Mouse (Mus musculus) MEL-GATA-1-ER (cell line): ENCODE measurements around the gene Imp3.
"Not testable (repeated sequence)": the region's sequence is repeated elsewhere in the genome, so short reads cannot be mapped to it uniquely, and the experiment has no call there.

Experiments used
- DNase-seq: peaks from one replicate; pipeline ENCODE4 v3.0.0-alpha.2; 2012; ENCODE audit warnings: low read depth; ENCODE audit errors: extremely low read depth

Gene Imp3

DNA sequence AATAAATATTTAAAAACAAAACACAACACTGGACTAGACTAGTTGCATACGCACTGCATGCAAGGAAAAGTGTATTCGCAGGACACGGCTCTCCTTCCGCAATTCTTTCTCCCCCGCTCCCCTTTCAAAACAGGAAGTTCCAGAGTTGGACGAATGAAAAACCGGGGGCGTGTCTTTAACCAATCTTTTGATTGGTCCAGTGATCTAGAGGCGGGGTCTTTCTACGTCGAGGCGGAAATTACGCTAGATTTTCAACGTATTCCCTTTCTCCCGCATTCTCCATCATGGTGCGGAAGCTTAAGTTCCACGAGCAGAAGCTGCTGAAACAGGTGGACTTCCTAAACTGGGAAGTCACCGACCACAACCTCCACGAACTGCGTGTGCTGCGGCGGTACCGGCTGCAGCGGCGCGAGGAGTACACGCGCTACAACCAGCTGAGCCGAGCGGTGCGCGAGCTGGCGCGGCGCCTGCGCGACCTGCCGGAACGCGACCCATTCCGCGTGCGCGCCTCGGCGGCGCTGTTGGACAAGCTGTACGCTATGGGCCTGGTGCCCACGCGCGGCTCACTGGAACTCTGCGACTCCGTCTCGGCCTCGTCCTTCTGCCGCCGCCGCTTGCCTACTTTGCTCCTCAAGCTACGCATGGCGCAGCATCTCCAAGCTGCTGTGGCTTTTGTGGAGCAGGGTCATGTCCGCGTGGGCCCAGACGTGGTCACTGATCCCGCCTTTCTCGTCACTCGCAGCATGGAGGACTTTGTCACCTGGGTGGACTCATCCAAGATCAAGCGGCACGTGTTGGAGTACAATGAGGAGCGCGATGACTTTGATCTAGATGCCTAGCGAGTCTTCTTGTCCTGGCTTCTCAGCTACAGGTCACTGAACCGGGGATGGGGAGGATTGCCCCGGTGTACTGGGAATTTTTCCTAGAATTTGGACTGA lies at the start of gene Imp3:
TSS of gene Imp3 (plus strand) at position 253 of the 938 bp plus-strand sequence.
- peak; percentile 96 for DNase-seq

DNA sequence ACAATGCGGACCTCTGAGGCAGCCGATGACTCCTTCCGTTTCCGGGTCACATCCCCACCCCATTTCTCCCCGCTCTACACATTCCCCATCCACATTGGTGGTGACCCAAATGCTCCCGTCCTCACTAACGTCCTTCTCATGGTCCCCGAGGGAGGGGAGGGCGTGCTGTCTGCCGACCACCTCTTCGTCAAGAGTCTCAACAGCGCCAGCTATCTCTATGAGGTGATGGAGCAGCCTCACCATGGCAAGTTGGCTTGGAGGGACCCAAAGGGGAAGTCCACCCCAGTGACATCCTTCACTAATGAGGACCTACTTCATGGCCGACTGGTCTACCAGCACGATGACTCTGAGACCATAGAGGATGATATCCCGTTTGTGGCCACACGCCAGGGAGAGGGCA lies 49.7 kb upstream of the Imp3 start:
- DNase-seq, result no peak

DNA sequence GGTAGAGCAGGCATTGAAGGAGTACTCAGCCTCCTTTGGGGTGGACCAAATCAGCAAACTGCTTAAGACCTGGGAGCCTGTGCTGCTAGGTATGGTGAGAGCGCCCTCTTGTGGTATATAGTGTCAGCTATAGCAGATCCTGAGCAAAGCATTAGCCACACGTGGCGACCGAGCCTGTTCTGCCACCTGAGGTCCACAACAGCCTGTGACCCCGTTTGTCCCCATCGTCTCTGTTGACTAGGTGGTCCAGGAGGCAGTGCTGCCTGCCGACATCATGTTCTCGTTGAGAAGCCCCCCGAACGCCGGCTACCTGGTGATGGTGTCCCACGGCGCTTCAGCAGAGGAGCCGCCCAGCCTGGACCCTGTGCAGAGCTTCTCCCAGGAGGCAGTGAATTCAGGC lies 47.5 kb upstream of the Imp3 start:
- DNase-seq, result peak; percentile 77

DNA sequence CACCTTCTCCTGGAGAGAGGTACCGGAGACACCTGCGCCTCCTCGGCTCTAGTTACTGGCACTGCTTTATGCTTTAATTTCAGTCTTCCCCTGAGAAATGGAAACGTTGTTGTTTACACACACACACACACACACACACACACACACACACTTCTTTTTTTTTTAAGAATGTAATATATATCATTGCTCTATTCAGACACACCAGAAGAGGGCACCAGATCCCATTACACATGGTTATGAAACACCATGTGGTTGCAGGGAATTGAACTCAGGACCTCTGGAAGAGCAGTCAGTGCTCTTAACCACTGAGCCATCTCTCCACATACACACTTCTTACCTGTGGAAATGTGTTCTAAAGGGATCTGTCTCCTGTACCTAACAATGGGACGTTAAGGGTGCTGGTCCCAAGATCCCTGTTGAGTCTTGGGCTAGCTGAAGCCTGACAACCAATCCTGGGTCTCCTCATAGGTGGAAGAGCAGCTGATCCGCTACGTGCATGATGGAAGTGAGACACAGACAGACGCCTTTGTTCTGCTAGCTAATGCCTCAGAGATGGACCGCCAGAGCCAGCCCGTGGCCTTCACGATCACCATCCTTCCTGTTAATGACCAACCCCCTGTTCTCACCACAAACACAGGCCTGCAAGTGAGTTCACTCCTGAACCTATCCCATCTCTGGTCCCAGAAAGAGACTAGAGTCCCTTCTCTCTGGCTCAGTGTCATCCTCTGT lies 46.6 kb upstream of the Imp3 start:
- DNase-seq, result no peak

DNA sequence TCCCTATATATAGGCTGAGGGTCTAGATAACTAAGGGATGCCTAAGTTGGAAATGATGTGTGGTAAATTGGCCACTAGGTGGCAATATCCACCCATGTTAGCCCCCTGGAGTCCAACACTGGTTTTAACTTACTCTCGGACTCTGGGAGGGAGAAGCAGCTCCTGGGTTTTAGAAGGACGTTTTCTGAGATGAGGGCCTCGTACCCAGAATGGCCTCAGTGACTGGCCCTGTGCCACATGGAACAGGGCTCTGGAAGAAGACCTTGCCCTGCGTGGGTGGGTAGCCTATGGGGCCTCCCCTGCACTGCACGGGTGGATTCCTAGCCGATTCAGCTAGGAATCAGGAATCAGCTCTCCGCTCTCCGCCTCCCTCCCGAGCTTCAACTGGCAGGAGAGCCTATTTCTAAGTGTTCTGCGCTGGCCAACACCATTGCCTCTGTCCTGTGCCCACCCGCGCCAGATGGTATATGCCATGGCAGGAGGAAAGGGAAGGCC lies 45.7 kb upstream of the Imp3 start:
- DNase-seq, result peak; percentile 79

DNA sequence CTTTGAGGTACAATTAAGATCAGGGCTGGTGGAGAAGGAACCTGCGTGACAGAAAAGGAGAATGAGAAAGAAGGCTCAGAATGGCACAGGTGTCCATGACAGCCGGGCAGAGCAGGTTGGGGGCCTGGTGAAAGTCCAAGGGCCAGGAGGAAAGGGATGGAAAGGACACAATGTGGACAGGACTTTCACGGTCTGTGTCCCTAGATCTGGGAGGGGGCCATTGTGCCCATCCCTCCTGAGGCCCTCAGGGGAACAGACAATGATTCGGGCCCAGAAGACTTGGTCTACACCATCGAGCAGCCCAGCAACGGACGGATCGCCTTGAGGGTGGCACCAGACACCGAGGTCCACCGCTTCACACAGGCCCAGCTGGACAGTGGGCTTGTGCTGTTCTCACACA lies 45.2 kb upstream of the Imp3 start:
- no peak for DNase-seq

DNA sequence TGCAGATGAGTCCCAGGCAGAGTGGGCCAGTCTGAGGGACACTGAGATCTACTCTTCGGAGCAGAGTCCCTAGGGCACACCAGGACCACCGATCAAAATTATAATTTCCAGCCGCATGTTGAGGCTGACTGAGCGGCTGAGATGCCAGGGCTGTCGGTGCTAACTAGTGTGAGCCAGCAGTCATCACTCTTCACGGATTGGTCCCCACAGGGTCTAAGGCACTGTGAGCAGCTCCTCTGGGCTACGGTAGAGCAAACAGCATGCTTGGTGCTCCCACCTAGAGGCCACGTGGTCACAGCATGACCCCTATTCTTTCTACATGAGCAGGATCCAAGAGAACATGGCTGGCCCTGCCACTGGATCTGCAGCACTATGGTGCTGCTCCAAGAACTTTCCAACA lies 44.0 kb upstream of the Imp3 start:
- no peak for DNase-seq

DNA sequence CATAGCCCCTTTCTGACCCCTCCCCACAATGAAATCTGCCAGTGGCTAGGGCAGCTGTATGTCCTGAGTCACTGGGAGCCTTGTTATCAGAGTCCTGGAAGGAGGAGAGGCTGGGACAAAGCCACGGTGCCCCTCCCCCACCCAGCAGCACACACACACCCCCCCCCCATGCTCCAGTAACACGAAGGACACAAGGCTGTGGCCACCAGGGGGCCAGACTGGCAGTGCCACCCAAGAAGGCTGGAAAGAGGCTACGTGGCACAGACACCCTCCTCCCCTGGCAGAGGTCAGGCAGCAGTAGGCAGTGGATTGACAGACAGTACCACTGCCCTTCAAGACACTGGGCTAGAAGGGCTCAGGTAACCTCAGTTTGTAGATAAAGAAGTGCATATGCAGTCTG lies 43.3 kb upstream of the Imp3 start:
- DNase-seq, result no peak

DNA sequence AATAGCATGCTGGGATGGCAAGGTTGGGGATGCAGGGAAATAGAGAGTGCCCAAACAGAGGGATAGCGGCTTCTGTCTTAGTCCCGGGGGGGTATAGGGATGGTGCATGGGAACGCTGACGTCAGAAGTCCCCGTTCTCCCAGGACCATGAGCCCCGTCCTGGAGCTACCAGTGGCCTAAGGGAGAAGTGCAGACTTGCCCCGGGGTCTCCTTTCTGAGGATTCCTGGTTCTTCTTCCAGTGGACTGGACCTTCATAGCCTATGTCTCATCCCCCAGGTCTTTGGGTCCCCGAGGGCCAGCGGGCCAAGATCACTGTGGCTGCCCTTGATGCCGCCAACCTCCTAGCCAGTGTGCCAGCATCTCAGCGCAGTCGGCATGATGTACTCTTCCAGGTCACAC lies 40.5 kb upstream of the Imp3 start:
- no peak for DNase-seq

DNA sequence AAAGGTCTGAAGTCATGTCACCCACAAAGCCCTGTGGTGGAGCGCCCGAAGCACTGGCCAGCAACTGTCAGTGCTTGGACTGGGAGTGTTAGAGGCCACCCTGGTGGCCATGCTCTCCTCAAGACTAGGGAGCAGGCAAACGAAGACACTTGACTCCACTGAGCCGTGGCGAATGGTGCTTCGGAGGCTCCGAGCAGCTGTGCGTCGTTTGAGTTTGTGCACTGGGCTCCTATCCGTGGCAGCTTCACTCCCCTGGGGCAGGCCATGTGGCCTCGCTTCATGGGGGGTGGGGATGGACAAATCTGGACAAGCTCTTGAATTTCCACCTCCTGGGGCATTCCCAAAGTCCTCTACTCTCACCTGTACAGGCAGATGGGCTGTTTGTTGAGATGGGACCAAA lies 37.9 kb upstream of the Imp3 start:
- DNase-seq, result no peak

DNA sequence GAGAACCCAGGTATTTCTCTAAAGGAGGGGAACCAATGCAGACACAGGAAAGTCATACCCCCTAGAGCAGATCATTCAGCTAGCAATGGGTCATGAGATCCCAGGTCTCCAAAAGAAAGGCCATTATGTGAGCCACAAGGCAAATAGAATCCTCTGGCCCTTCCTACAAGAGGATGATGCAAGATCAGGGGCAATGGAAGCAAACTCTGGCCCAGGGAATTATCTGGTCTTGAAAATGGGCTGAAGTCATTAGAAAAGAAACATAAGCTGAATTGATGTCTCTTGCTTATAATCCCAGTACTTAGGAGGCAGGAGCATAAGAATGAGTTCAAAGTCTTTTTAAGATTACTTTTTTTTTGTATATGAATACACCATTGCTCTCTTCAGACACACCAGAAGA lies 37.2 kb upstream of the Imp3 start:
- DNase-seq, result no peak

DNA sequence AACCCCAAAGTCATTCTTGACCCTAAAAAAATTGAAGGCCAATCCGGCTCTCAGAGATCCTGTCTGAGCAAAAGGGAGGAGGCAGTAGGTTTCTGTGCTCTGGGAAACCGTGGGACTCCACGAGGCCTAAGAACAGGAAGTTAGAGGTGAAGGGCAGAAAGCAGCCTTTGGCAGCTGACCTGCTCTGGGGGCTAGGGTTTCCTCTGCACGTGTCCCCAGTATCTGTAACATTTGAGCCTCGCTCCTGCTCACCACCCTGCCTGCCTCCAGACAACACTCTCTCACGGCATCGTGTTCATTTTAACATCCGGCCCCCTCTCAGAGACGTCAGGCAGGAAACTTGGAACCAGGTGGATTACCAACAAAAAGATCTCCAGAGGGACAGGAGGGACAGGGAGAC lies 36.7 kb upstream of the Imp3 start:
- DNase-seq, result no peak

DNA sequence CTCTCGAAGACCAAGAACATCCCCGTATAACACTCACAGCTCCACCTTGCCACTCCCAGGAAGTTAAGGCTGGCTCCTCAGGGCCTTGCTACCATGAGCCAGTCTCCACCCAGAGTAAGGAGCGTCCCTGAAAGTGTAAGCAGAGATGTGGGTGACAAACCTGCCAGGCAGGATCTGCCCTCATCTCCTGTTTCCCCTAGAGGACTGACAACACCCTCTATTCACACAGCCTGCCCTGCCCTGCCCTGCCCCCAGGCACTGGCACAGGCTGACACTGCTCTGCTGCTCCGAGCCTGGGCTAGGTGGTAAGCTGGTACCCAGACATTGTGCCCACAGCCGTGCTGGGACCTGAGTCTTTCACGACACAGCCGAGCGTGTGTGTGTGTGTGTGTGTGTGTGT lies 36.1 kb upstream of the Imp3 start:
- DNase-seq, result no peak

DNA sequence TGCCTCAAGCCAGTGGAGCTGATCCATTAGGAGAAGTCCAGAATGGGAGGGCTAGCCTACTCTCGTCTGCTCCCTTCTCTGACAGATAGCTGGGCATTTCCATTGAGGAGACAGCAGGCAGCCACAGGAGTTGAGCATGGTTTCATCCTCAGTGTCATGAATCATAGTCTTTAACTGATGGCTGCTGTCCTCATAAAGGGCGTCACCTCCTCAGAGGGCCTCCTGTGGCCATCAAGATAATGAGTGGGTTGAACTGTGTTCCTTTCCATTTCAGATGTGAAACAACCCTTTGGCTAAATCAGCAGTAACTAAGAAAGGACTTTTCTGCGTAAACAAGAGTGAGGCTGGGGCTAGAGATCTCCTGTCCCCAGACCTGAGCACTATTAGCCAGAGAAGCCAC lies 33.6 kb upstream of the Imp3 start:
- no peak for DNase-seq

DNA sequence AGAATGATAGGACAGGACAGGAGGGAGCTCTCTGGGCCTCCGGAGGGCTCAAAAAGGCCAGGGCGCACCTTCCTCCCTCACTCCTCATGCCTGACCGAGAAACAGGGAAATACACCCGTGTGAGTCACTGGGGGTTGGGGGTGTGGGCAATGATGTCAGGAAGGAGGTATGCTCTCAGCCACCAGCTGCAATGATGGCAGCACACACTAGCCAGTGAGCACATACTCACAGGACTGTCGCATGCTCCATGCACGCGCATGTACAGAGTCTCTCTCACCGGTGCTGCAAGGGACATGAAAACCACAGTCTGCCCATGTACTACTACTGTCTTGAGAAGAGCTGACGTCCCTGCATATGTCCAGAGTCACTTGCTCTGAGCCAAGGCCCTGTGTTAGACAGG lies 29.7 kb upstream of the Imp3 start:
- no peak for DNase-seq

DNA sequence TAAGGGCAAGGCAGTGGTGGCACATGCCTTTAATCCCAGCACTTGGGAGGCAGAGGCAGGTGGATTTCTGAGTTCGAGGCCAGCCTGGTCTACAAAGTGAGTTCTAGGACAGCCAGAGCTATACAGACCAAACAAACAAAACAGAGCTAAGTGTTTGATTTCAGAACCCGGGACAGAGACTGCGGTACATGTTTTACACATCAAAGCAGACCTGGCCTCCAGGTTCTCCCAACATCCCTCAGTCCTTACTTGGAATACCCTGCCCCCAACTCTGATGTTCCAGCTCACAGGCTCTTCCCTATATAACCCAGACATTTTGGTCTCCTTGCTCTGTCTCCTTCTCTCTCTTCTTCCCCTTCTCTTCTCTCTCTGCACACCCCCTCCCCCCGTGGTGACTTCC lies 27.3 kb upstream of the Imp3 start:
- DNase-seq, result not testable (repeated sequence)

DNA sequence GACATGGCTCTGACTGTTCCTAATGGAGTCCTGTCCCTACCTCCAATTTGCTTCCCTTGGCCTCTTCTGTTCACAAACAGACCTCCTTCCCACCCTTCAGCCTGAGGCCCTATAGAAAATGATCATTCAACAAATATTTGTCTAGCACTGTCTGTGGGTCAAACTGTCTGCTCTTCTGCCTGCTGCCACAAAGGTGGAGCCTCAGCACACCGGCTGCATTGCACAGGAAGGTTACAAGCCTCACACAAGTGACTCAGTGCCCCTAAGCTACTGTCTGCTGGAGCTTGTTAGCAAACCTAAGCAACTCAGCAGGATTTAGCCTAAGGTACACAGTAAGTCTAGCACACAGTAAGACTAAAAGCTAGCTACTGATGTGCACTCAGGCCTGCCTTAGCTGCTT lies 26.3 kb upstream of the Imp3 start:
- DNase-seq, result no peak

DNA sequence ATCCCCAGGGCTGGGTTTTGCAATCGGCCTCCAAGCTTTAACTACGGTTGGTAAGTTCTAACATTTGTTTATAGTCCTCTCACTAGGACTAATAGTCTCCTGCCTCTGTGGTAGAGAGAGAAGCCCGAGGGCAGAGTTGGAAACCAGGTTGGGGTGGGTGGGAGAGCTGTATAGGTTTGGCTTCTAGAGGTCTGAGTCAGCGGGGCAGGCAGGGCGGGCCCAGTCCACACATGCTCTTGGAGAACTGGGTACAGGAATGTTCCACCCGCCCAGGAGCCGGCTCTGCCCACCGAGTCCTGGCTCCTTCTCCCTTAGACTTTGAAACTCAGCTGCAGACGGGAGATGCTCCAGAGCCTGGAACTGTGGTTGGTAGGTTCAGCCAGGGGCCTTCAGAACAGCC lies 23.3 kb upstream of the Imp3 start:
- DNase-seq, result no peak

DNA sequence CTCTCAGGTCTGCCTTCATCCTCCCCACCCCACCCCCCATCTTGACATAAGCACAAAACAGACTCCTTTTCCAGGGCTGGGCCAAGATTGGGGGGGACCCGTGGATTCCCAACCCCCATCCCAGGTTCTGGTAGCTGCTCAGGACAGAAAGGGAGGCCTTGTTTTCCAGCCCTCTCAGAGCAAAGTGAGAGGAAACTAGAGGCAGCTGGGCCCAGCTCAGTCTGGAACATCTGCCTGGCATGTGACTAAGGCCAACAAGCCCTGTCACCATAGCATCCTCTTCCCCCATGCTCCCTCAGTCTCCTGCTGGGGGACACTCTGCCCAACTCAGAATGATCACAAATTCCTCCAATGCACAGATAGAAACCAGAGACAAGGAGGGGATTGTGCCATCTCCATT lies 22.2 kb upstream of the Imp3 start:
- no peak for DNase-seq

DNA sequence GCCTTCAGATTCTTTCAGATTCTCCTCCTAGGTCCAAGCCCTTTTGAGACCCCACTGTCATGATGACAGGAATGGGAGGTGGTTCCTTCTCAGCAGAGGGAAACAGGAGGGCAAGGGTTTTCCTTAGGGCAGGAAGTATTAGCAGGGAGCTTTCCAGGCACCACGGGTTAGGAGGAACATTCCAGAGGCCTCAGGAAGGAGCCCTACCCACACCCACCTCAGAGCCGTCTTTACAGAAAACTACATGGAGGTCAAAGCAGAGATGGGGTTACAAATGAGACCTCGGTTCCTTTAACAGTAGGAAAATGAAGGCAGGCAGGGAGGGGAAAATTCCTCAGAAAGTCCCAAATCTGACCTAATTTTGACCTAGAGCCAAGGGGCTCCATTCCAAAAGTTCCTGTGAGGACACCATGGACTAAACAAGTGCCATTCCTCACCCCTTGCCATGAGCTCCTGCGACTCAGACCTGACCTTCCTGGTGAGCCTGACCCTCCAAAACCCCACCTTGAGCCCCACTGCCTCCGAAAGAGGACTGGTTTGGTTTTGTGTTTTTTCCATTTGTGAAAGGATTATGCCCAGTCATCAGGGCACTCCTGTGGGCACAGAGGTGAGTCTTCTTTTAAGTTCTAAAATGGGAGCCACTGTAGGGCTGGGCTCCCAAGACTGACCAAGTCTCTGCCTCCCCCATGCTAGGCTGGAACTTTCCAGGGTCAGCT lies 21.4 kb upstream of the Imp3 start:
- DNase-seq, result no peak

DNA sequence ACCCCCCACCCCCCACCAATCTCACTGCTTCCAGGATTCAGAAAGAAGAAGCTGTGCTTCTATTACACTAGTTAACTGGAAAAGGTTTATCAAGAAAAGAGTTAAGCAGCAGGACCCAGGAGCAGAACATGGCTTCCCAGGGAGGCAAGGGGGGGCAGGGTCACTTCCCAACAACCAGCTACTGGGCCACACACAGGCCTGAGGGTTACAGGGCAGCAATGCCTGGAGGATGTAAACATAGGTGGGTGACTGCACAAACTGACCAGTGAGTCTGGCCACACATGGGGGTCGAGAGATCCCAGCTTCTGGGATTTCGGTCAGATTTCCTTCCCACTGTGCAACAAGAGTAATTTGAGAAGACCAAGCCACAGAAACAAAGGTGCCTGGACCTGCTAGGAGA lies 20.1 kb upstream of the Imp3 start:
- no peak for DNase-seq

DNA sequence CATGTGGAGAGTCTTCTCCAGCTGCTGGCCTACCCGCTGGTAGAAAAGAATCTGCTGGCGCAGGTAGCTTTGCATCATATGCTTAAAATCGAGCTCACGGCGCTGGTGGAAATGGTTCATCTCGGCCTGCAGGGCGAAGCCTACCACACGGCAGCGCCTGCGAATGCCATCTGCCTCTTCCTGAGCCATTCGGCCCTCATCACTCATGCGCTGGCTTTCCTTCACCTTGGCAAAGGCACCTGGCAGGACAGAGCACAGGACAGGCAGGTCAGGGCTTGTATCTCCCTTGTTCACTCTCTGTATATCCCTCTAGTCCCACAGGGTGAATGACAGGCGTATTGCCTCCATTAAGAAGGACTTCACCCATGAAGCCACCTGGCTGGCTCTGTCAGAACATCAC lies 18.8 kb upstream of the Imp3 start:
- DNase-seq, result no peak
